Mouse (Mus musculus): ENCODE data around the gene Nup214. TPM values are rescaled to one million over a fixed set of nuclear protein-coding genes. Genes with fewer than 3 reads are reported as not detected.
"Not testable (repeated sequence)": the region's sequence is repeated elsewhere in the genome, so short reads cannot be mapped to it uniquely, and the experiment has no call there.

Gene Nup214
- polyA plus RNA-seq, 1 experiment, result 29.5 TPM

DNA sequence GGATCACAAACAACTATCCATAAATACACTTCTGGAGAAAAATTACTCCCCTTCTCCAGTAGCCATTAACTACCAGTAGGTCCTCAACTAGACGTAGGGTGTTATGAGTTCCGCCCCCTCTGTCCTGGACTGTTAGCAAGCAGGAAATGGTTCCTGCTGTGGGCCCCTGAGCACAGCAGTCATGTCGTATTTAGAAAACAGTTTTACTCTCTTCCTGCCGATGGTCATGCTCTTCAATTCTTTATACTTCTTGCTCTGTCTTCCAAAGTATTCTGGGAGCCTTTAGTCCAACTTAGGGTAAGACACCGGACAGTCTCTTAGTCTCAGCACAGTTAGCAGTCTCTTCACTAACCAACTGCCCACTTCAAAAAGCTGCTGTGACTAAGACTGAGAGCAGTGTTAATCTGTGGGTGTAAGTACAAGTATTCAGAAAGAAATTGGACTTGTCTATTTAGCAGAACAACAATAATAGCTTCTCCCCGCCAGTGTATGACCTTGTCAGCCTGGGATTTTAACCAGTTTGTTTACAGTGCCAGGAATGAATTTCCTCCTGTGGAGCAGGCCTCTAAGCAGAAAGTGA lies 63.1 kb downstream of the Nup214 start:
- no peak for DNase-seq (ENCODE audit: low read depth in 1 of 2, low spot score in 2 of 2)
- Histone ChIP-seq H3K27ac (ENCODE audit: insufficient read depth, low read length) (peak overlapping the region; percentile 48; the same call in 1 of the 2 replicates), H3K27me3 (ENCODE audit: control insufficient read depth, insufficient read depth, low read length) (no peaks in the 10 kb centered on the region), H3K4me1 (ENCODE audit: control insufficient read depth, insufficient read depth, insufficient read length) (peaks cover 2% of the 10 kb centered on the region; the same call in 1 of the 2 replicates), H3K36me3 (ENCODE audit: control insufficient read depth, insufficient read depth, low read length) (peaks cover 27% of the 10 kb centered on the region), H3K4me3 (ENCODE audit: extremely low read depth, insufficient read depth, insufficient read length) (no peak overlapping the region)
- TF ChIP-seq POLR2A (IDR thresholded peaks at IDR 0.05; ENCODE audit: low read depth, low read length) (no peak), CTCF (IDR thresholded peaks at IDR 0.05; ENCODE audit: extremely low read depth, insufficient read depth, insufficient read length, insufficient replicate concordance) (no peak)
- 27% methylated on average over 6 of the region's 6 CpGs for WGBS

GRCm38 (mm10) chr2:32038661-32039081 lies 64.4 kb downstream of the Nup214 start:
- no peaks in the 10 kb centered on the region for H3K27me3 ChIP-seq (ENCODE audit: control insufficient read depth, insufficient read depth, low read length)
- no peak overlapping the region for H3K4me3 ChIP-seq (ENCODE audit: extremely low read depth, insufficient read depth, insufficient read length)
- H3K27ac ChIP-seq (ENCODE audit: insufficient read depth, low read length), result peak overlapping the region; percentile 37; the same call in 1 of the 2 replicates
- DNase-seq (ENCODE audit: low read depth in 1 of 2, low spot score in 2 of 2), result no peak
- peaks cover 19% of the 10 kb centered on the region for H3K36me3 ChIP-seq (ENCODE audit: control insufficient read depth, insufficient read depth, low read length)
- peaks cover 2% of the 10 kb centered on the region; the same call in 1 of the 2 replicates for H3K4me1 ChIP-seq (ENCODE audit: control insufficient read depth, insufficient read depth, insufficient read length)
- TF ChIP-seq POLR2A (IDR thresholded peaks at IDR 0.05; ENCODE audit: low read depth, low read length) (no peak), CTCF (IDR thresholded peaks at IDR 0.05; ENCODE audit: extremely low read depth, insufficient read depth, insufficient read length, insufficient replicate concordance) (no peak)
- 54% methylated on average over 8 of the region's 8 CpGs for WGBS

DNA sequence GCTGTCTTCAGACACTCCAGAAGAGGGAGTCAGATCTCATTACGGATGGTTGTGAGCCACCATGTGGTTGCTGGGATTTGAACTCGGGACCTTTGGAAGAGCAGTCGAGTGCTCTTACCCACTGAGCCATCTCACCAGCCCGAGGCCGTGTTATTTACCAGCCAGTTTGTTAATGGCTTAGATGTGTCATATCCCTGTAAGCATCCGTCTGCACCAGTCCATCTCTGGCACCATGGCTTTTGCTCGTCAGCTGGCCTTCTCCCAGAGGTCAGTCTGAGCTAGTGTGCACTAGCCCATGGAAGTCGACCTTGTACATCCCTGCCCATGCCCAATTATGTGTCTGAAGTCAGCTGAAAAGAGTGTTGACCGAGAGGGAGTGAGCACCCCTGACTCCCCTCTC lies 66.4 kb downstream of the Nup214 start:
- 95% methylated on average over 9 of the region's 9 CpGs for WGBS
- not testable (repeated sequence) for H3K4me1 ChIP-seq (ENCODE audit: control insufficient read depth, insufficient read depth, insufficient read length); H3K4me3 ChIP-seq (ENCODE audit: extremely low read depth, insufficient read depth, insufficient read length); H3K27ac ChIP-seq (ENCODE audit: insufficient read depth, low read length); DNase-seq (ENCODE audit: low read depth in 1 of 2, low spot score in 2 of 2); H3K27me3 ChIP-seq (ENCODE audit: control insufficient read depth, insufficient read depth, low read length)
- peaks cover 17% of the 10 kb centered on the region for H3K36me3 ChIP-seq (ENCODE audit: control insufficient read depth, insufficient read depth, low read length)

DNA sequence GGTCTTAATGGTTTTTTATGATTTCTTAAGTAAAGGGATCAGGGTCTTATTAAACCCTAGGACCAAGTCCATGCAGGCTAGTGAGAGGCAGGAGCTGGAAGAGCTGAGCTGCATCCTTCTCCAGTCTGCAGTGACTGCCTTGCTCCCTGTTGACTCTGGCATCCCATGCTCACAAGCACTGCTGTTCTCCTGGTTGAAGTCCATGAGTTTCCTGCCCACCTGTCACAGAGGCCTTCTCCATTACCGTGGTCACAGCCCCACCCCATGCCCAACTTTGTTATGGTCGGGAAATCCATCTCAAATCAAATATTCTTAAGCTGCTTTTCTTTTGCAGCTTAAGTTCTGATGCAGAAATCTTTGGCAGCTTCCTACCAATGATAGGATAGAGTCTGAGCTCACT lies 66.9 kb downstream of the Nup214 start:
- no peak for TF ChIP-seq POLR2A (IDR thresholded peaks at IDR 0.05; ENCODE audit: low read depth, low read length)
- no peak for TF ChIP-seq CTCF (IDR thresholded peaks at IDR 0.05; ENCODE audit: extremely low read depth, insufficient read depth, insufficient read length, insufficient replicate concordance)
- Histone ChIP-seq H3K27me3 (ENCODE audit: control insufficient read depth, insufficient read depth, low read length) (no peaks in the 10 kb centered on the region), H3K4me1 (ENCODE audit: control insufficient read depth, insufficient read depth, insufficient read length) (peaks cover 2% of the 10 kb centered on the region; the same call in 1 of the 2 replicates), H3K27ac (ENCODE audit: insufficient read depth, low read length) (no peak overlapping the region), H3K36me3 (ENCODE audit: control insufficient read depth, insufficient read depth, low read length) (peaks cover 17% of the 10 kb centered on the region), H3K4me3 (ENCODE audit: extremely low read depth, insufficient read depth, insufficient read length) (no peak overlapping the region)
- DNase-seq (ENCODE audit: low read depth in 1 of 2, low spot score in 2 of 2), result no peak
- 83% methylated on average over 2 of the region's 2 CpGs for WGBS

DNA sequence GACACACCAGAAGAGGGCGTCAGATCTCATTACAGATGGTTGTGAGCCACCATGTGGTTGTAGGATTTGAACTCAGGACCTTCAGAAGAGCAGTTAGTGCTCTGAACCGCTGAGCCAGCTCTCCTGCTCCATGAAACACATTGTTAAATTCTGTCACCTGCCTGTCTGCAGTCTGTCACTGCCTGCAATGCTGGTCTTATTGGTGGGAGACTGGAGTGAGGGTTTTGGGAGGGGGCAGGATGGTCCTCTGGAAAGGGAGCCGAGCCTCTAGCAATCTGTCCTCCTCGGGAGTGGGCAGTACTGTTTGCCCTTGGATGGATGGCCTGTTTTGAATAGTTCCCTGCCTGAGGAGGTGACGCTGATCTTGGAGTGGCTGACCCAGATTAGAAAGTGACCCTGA lies 69.6 kb downstream of the Nup214 start:
- H3K27me3 ChIP-seq (ENCODE audit: control insufficient read depth, insufficient read depth, low read length), result no peaks in the 10 kb centered on the region
- 87% methylated on average over 5 of the region's 5 CpGs for WGBS
- H3K4me1 ChIP-seq (ENCODE audit: control insufficient read depth, insufficient read depth, insufficient read length), result no peaks in the 10 kb centered on the region; the same call in 1 of the 2 replicates
- DNase-seq (ENCODE audit: low read depth in 1 of 2, low spot score in 2 of 2), result no peak
- peaks cover 17% of the 10 kb centered on the region for H3K36me3 ChIP-seq (ENCODE audit: control insufficient read depth, insufficient read depth, low read length)
- H3K27ac ChIP-seq (ENCODE audit: insufficient read depth, low read length), result peak overlapping the region; percentile 42; the same call in 1 of the 2 replicates
- TF ChIP-seq POLR2A (IDR thresholded peaks at IDR 0.05; ENCODE audit: low read depth, low read length) (no peak), CTCF (IDR thresholded peaks at IDR 0.05; ENCODE audit: extremely low read depth, insufficient read depth, insufficient read length, insufficient replicate concordance) (no peak)
- H3K4me3 ChIP-seq (ENCODE audit: extremely low read depth, insufficient read depth, insufficient read length), result no peak overlapping the region

DNA sequence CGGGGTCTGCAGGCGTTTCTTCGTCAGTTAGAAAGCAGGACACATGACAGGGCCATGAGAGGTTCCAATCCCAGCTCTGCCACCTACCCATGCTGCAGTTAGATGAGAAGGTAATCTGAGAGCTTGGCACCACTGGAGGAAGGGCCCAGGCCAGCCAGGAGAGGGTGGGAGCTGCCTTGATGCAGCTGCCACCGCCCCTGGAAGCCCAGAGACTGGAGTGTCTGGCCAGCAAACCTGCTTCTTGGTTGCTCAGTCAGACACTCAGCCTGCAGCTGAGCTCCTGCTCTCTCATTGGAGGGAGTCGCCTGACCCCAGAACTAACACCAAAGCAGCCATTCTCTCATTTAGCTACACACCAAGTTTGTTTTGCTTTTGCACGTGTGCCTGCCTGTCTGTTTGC lies 71.1 kb downstream of the Nup214 start:
- H3K4me1 ChIP-seq (ENCODE audit: control insufficient read depth, insufficient read depth, insufficient read length), result no peaks in the 10 kb centered on the region; the same call in 1 of the 2 replicates
- no peaks in the 10 kb centered on the region for H3K27me3 ChIP-seq (ENCODE audit: control insufficient read depth, insufficient read depth, low read length)
- 84% methylated on average over 6 of the region's 6 CpGs for WGBS
- H3K27ac ChIP-seq (ENCODE audit: insufficient read depth, low read length), result peak overlapping the region; percentile 65
- TF ChIP-seq CTCF (IDR thresholded peaks at IDR 0.05; ENCODE audit: extremely low read depth, insufficient read depth, insufficient read length, insufficient replicate concordance), result no peak
- no peak for TF ChIP-seq POLR2A (IDR thresholded peaks at IDR 0.05; ENCODE audit: low read depth, low read length)
- H3K36me3 ChIP-seq (ENCODE audit: control insufficient read depth, insufficient read depth, low read length), result peaks cover 19% of the 10 kb centered on the region
- no peak for DNase-seq (ENCODE audit: low read depth in 1 of 2, low spot score in 2 of 2)
- H3K4me3 ChIP-seq (ENCODE audit: extremely low read depth, insufficient read depth, insufficient read length), result no peak overlapping the region

GRCm38 (mm10) chr2:32046009-32046408 lies 71.8 kb downstream of the Nup214 start:
- H3K27me3 ChIP-seq (ENCODE audit: control insufficient read depth, insufficient read depth, low read length), result no peaks in the 10 kb centered on the region
- TF ChIP-seq CTCF (IDR thresholded peaks at IDR 0.05; ENCODE audit: extremely low read depth, insufficient read depth, insufficient read length, insufficient replicate concordance) (no peak), POLR2A (IDR thresholded peaks at IDR 0.05; ENCODE audit: low read depth, low read length) (no peak)
- no peak for DNase-seq (ENCODE audit: low read depth in 1 of 2, low spot score in 2 of 2)
- no peaks in the 10 kb centered on the region; the same call in 1 of the 2 replicates for H3K4me1 ChIP-seq (ENCODE audit: control insufficient read depth, insufficient read depth, insufficient read length)
- WGBS, result 79% methylated on average over 10 of the region's 10 CpGs
- H3K36me3 ChIP-seq (ENCODE audit: control insufficient read depth, insufficient read depth, low read length), result peaks cover 22% of the 10 kb centered on the region
- no peak overlapping the region for H3K4me3 ChIP-seq (ENCODE audit: extremely low read depth, insufficient read depth, insufficient read length)
- peak overlapping the region; percentile 36 for H3K27ac ChIP-seq (ENCODE audit: insufficient read depth, low read length)

Data from spleen, adult 2 months (tissue).